Mouse (Mus musculus) liver, embryonic 14.5 days (tissue): ENCODE results near the gene Mindy1.

ENCODE experiments used
- CTCF ChIP-seq: IDR thresholded peaks from 2 replicates; pipeline ENCODE4 v1.5.1; 2016; ENCODE audit warnings: antibody characterized with exemption, low read depth, control low read depth
- EP300 ChIP-seq: IDR thresholded peaks from 2 replicates; pipeline ENCODE4 v1.6.1; 2016; ENCODE audit warnings: antibody characterized with exemption, low read depth

GRCm38 (mm10) chr3:95286510-95286909 is 5.4 kb downstream of the Mindy1 start:
- TF ChIP-seq CTCF (no peak), EP300 (no peak)
